Mouse (Mus musculus) cerebellum, adult 11-12 months (tissue): ENCODE results near the gene Msi2.

ENCODE experiments used
- DNase-seq: peaks from one replicate; pipeline ENCODE4 v3.0.0; 2022

Gene Msi2

DNA sequence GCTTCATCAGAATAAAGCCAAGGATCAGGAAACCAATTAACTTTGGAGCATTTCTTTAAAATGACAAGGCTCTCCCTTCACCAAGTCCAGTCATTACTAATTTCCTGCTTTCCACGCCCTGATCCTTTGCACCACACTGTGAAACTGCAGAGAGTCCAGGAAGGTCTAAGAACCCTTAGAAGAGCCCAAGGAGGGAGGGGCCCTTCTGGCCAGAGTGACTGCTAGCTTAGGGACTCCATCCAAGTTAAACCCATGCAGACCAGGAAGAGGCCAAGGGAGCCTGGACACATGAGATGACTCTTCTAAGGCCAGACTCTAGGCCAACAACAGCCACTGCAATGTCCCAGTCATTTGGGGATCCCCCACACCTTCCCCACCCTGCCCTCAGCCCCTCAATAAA, 83.7 kb downstream of the Msi2 start:
- no peak for DNase-seq

DNA sequence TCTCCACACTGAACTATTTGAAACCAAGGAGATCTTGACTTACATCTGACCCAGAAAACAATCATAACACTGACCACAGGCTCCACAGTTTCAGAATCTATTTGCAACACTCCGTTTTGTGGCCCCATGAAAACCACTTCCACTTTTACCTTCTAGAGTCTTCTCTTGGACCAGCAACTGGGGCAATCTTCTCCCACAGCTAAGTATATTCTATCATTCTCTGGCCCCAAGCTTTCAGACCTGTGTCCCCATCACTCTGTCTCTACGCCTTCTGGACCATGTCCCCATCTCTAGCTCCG, 86.4 kb downstream of the Msi2 start:
- DNase-seq = no peak

DNA sequence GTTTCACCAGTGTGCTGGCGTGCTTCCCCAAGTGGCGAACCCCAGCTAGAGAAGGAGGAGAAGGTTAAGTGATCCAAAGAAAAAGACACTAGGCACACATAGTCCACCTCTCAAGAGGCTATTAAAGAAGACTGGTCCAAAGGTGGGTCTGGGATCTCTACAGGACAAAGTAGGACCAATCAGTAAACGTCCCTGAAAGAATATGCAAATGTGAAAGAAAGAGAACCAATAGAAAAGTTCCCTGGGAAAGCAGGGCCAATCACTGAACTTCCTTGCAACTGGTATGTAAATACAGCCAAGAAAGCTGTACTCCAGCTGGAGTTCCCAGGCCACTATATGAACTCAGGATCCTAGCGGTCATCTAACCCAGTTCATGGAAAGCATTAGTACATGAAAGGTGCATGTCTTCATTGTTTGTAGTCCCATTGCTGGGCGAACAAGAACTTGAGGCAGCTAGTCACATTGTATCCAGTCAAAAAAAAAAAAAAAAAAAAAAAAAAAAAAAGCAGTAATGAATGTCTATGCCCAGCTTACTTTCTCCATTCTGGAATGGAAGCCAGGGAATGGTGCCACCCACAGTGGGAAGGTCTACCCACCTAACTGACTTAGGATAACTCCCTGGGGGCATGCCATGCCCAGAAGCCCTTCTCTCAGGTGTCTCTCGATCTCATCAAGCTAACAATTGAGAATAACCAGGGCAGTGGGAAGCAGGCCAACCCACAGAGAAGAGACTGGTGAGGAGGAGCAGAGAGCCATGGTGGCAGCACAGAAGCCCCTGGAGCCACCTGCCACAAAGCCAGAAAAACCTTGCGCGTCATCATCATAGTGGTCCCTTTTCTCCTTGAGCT, 87.0 kb downstream of the Msi2 start:
- no peak for DNase-seq

DNA sequence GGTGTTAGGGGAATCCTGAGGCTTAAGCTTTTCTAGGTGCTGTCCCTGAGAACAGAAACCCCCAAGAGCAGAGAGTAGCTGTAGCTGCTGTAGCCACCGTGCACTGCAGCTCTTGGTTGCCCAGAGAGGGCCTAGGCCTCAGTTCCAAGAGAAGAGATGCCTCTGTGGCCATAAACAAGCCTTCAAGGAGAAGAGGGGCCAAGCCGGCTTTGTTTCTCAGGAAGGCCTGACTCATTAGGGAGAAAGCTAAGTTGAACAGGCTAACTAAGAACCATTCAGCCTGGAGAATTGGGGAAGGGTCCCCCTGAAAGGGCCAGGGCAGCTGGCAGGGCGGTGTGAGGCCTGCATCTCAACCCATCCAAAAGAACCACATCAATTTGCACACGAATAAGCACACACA, 88.7 kb downstream of the Msi2 start:
- DNase-seq = no peak

DNA sequence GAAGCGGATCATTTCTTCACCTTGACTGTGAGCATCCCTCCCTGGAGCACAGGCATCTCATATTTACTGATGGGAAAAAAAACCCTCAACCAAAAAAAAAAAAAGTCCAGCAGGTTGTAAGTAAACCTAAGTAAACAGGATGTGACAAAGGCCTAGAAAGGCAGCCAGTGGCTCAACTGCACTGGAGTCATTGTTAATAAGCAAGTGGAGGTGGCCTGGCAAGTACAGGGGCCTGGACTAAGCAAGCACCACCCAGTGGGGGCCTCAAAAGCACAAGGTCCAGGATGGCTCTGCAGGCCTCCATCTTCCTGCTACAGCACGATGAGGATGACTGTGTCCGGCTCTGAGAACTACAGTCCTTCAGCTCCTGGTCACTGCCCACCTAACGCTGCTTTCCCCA, 89.1 kb downstream of the Msi2 start:
- DNase-seq = no peak

DNA sequence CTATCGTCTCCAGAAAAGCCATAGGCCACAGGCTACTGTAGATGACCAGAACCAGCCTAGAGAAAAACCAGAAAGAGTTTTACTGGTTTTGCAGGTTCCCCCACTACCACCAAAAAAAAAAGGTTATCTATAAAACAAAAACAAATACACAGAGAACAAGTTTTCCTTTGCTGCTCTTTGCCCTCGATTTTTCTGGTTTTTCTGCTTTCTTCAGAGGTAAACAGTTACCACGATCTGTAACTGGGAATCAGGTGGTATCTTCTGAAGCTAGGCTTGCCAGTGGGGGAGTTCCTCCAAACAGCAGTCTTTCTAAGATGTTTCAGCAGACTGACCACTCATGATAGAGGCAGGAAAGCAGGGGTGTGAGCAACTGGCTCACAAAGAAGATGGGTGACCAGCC, 89.6 kb downstream of the Msi2 start:
- DNase-seq = no peak

DNA sequence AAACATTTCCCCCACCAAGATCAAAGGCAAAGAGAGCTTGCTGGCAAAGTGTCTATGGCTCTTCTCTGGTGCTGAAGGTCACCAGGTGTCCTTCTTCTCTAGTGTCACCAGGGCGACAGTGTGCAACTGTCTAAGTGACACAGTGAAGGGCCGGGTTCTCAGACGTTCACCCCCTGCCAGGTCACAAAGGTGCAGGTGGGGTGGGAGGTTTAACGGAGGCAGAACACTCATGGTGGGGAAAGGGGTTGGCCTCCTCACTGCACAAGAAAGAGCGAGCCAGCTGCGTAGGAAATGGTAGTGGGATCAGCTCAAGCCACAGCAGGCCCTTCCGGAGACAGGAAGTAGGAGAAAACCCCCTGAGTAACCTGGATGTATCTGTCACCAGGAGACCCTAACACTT, 91.0 kb downstream of the Msi2 start:
- DNase-seq = no peak

DNA sequence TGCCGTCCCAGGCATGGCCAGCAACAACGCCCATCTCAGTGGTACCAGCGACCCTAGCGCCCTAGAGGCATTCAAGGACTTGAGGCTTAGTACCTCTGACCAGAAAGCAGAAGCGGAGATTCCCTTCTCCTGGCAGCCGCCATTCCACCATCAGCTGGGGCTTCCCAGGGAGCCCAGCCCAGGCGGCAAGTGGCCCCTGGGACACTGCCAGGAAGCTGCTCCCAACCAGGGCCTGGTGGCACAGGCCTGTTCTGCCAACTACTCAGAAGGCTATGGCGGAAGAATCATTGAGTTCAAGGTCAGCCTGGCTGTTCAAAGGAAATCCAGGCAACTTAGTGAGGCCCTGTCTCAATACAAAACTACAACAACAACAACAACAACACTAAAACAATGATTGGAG, 91.7 kb downstream of the Msi2 start:
- DNase-seq = no peak

DNA sequence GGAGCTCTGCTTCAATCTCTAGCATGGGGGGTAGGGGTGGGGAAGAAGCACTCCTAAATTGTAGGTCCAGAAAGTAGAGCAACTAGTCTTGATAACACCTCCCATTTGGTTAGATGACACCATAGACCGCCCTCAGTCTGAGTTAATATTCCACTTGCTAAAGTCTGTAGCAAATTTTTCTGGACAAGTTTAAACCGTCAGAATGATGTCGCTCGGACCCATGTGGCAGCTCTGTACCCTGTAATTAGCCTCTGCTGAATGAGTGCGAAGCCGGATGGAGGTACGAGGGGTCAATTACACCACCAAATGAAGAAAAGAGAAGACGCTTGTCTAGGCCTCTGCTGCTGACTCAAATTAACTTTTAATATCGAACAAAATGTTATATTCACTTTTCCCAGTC, 92.3 kb downstream of the Msi2 start:
- DNase-seq = no peak

DNA sequence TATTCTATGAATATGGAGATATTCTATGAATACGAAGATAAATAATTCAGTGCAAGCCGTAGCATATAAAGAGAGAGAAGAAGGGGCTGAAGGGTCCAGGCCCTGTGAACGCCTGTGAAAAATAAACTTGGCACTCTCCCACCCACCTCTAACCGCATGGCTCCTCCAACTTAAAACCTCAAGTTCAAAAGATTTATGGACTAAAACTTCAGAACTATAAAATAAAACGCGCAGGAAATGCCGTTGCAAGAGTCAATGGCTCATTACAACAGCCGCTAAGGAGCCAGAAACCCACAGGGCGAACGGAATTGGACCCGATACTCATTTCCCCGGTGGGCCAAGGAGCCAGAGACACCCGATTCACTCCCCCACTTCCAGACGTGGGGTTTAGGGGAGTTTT, 93.2 kb downstream of the Msi2 start:
- DNase-seq = no peak

DNA sequence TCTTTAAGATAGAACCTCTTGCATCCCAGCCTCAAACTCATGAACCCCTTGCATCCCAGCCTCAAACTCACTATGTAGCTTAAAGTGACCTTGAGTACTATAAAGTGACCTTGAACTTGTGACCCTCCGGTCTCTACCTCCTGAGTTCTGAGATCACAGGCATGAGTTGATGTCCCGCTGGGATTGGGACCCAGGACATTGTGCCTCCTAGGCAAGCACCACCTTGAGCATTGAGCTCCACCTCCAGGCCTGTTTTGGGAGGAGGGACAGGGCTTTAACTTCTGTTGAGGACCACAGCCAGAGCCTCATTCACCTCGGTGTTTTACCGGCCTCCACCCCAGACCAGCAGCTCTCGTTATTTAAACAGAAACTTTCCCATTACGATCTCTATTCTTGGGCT, 93.7 kb downstream of the Msi2 start:
- no peak for DNase-seq

DNA sequence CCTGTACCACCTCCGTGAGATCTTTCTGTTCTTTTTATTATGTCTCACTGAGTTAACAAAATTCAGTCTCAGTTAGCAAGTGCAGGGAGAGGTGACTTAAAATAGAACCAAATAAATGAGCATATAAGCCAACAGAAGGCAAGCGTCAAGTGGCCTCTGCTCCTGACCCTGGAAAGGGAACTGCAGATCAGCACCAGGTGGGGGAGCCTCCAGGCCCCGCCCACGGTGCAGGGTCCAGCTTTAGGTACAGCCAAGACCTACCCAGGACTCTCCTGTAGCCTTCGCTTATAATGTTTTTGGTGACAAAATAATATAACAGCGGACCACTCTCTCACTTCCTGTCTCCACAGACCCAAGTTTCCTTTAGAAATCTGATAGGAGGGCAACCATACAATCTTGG, 94.6 kb downstream of the Msi2 start:
- DNase-seq = no peak

DNA sequence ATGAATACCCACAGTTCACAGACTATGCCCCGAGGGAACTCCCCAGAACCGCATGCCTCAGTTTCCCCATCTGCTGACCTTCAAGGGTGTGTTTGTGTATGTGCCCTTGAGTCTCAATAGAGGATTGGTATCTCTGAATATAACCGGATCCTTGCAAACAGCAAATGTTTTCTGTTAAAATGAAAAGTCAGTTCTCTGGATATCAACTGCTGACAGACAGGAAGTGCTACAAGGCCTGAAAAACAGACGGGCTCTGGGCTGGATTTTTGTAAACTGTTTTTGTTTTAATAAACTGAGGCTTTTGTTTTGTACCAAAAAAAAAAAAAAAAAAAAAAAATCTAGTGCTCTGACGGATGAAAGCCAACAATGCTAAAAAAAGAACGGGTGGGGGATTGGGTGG, 95.8 kb downstream of the Msi2 start:
- DNase-seq = no peak

DNA sequence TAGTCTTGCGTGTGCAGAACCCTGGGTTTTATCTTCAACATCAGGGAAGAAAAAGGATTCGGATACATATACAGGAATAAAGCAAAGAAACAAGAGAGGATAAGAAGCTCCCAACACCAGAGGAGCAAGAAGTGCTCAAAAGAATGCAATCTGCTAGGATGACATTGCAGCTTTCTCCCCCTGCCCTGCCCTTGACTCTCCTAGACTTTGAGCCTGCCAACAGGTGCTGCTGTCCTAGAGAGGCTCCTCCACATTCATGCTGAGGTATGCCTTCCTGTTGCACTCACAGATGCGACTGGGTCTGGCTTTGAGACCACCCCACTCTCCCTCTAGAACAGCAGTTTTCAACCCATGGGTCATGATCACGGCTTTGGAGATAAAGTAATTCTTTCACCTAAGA, 96.5 kb downstream of the Msi2 start:
- DNase-seq = no peak

DNA sequence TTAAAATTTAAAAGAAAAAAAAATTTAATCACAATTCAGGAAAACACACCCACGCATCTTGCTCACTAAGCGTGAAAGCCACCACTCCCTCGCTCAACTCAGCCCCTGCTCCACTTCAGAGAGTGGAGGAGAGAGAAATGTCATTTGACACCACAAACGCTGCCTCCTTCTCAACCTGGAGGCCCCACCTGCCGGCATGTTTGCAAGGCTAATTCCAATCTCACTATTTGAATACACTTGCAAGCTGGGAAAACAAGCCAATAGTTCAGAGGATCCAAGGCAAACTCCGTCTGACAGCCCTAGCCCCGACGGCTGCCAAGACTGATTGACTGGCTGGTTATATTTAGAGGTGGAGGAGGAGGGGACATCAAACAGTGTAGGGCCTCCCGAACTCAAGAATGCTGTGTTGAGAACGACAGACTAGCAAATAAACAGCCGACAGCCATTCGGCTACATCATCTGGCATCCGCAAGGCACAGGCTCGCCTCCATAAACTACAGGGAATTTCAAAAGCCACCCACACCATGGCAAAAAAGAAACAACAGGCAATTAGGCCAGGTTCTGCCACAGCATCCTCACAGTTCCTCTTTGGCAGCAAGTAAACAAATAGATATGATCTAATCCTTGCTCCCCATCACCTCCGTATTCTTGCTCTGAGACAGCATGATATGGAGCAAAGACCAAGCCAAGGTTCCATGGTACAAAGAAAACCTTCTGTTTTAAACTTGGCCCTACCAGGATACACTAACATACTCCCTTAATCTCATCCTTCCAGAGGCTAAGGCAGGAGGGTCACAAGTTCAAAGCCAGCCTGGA, 97.9 kb downstream of the Msi2 start:
- peak; percentile 51 for DNase-seq

DNA sequence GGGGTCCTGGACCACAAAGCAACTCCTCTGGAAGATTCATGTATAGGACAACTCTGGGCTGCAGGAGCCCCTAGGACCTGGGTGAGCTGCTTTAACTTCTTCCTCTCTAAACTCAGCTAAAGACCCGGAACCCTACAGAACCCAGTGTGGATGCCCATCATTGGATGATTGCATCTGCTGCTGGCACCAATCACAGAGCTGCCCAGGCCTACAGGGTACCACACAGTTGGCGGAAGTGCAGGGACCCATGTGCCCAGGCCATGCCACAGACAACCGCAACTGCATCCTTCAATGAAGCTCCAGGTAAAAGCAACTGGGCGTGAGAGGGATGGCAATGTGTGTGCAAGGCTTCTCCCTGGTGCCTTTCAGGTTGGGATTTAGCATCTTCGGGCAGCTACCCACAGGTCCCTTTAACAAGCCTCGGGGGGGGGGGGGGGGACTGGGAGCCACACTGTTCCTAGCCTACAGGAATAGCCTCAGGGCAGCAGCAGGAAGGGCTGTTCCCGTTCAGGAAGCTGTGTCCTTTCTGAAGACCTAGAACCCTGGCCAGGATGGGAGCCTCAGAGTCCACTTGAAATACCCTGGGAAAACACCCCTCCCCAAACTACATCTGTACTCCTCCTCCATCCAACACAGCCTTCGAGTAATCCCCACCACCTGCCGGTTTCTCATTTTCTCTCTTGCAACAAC, 98.7 kb downstream of the Msi2 start:
- no peak for DNase-seq

DNA sequence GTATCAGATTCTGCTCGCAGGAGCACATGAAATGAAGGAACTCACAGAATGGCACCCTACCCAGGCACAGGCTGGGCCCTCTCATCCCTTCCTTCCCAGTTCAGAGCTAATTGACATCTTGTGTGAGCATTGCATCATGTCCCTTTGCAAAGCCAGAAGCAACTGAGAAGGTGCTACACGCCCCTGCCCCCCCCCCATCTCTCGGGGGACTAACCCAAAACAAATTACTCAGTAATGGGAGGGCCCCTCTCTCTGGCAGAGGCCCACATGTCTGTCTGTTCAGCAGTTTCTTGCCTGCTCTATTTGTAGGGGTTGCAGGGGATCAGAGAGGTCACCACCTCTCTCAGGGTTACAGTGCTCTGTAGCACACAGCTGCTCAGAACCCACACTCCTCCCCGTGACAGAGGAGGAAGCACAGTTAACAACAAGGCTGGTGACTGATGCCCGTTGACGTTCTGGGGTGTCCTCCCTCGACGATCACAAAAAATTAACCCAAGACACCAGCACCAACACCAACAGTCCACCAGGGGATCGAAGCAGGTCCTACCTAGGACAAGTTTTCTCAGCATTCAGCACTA, 99.5 kb downstream of the Msi2 start:
- DNase-seq = no peak

DNA sequence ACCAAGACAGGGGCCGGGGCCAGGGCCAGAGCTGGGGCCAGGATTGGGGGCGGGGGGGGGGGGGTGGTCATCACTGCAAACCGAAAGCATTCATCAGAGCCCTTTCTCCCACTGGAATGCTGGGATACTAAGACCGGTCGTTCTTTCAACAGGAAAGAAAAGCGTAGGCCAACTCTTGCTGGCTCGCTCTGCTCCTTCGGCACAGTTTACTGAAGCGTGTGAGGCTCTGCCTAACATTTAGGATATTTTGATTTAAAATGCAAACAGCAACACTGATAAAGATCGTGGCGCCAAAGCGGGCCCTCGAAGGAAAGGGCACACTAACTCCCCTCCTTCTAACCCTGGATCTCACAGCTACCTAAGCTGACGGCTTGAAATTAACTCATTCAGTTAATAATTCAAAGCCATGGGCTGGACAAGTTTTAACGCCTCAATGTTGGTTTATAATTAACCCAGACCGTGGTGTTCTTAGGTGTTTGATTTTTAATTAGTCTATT, 100.3 kb downstream of the Msi2 start:
- DNase-seq = no peak

DNA sequence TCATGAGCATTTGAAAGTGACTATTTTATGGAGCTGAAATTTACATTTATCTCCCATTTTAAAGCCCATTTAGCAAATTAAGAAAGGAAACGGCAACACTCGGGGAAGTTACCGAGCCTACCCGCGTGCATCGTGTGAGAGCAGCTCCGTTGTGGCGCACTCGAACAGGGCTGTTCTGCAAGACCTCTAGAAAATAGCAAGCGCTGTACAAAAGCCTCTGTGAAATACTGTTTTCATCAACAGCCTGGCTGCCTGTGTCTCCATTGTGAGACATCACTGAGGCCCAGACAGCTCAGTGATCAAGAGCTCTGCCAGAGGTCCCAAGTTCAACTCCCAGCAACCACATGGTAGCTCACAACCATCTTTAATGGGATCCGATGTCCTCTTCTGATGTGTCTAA, 100.9 kb downstream of the Msi2 start:
- DNase-seq = no peak

DNA sequence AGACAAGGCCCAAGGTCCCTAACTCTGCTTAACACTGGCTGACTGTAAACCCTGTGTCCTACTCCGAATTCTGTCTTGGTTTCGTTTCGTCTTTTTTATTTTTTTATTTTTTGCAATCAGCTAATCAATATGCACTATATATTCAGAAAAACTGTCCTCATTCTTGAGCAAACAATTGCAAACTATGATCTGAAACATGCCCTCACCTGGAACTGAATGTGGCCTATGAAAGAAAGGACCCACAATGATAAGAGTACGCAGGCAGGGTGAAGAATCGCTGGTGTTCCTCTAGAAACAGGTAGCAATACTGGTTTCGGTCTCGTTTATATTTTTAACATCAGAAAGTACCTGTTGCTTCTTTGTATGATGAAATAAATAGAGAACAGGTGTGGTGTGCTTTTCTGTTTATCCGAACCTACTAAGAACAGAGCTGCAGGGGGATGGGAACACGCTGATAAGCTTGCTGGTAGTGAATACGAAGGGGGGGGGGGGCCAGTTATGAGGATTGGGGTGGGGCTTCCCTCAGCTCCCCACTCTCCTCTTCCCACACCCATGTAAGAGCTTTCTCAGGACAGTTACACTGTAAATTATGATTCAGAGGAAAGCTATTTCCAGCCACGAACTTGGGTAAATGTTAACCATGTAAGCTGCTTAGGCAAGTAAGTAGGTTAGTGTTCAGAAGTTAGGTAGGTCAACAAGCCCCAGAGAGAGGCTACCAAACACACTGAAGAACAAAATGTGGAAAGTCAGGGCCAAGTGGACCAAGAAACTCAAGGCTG, 103.6 kb downstream of the Msi2 start:
- no peak for DNase-seq

DNA sequence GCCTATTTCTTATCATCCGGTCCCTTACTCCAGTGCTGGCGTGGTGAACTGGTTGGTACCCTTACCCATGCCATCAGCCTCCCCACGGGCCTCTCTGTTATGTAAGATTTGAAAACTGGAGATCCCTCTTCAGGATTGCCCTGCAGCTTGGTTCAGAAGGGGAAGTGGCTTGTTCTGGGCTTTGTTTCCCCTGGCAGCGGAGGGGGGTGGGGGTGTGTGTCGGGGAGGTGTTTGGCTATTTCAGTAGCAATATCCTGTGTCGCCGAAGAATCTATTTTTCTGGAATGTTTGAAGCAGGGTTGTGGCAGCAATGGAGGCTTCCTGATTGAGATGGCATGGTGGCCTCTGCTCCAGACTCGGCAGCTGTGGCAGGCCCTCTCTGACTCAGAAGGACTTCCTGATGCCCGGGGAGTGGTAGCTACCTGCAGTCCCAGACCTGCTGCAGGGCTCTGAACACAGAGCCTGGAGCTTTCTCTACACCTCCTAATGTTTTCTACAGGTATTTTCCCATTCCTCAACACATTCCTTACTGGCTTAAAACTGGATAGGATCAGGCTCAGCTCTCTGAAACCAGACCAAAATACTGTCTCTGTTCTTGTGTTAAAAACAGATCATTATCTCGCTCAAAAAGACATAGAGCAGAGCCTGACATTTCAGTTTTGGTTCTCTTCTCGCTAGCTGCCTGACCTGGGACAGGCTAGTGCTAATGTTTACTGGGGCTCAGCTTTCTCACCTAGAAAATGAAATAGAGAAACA, 104.4 kb downstream of the Msi2 start:
- no peak for DNase-seq

DNA sequence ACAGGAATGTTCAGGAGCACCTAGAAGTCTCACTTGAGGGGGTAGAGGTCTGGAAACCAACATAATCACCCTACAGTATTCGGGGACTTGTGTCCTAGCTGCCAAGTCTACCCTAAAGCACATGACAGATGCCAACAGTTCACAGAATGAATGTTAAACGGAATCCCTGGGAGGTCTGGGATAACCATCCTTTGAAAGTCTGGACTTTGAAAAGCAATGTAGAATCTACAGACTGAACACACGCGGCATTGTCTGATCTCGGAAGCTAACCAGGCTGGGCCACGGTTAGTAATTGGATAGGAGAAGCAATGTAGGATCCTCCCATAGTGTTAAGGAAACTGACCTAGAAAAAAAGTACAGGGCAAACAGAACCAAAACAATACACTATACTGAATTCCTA, 105.3 kb downstream of the Msi2 start:
- DNase-seq = no peak
